Mouse (Mus musculus) forebrain, embryonic 11.5 days (tissue): ENCODE measurements around the gene Gif. TPM values are rescaled to one million over a fixed set of nuclear protein-coding genes. Genes with fewer than 3 reads are reported as not detected.

Experiments used
- ATAC-seq: fragments of 200-750 bp; cut with Nextera tagmentation; replicated peaks from 2 replicates; pipeline ENCODE4 v1.8.0; 2017; ENCODE audit warnings: moderate TSS enrichment; ENCODE audit not compliant: low FRiP score
- DNase-seq: peaks from one replicate; pipeline ENCODE4 v3.0.0-alpha.2; 2017; ENCODE audit warnings: low spot score
- H3K27ac ChIP-seq: fragments of 300-500 bp; sonication (generic); 2 replicates; pipeline ENCODE4 v1.5.1; 2014; ENCODE audit warnings: low read depth, low read length
- H3K27me3 ChIP-seq: fragments of 300-500 bp; sonication (generic); 2 replicates; pipeline ENCODE4 v1.6.1; 2014; ENCODE audit warnings: mild to moderate bottlenecking, low read length, mixed read lengths; ENCODE audit not compliant: control insufficient read depth, insufficient read depth
- H3K36me3 ChIP-seq: fragments of 300-500 bp; sonication (generic); 2 replicates; pipeline ENCODE4 v1.6.1; 2014; ENCODE audit warnings: mild to moderate bottlenecking, low read length, moderate library complexity, mixed read lengths; ENCODE audit not compliant: control insufficient read depth, insufficient read depth
- H3K4me1 ChIP-seq: fragments of 300-500 bp; sonication (generic); replicated peaks from 2 replicates; pipeline ENCODE4 v1.6.1; 2014; ENCODE audit warnings: low read length, mixed read lengths; ENCODE audit not compliant: control insufficient read depth, insufficient read depth
- H3K4me2 ChIP-seq: fragments of 300-500 bp; sonication (generic); 2 replicates; pipeline ENCODE4 v1.6.1; 2014; ENCODE audit warnings: low read depth, mild to moderate bottlenecking, low read length, moderate library complexity, mixed read lengths; ENCODE audit not compliant: severe bottlenecking
- H3K4me3 ChIP-seq: fragments of 300-500 bp; sonication (generic); 2 replicates; pipeline ENCODE4 v1.5.1; 2014; ENCODE audit warnings: low read depth, low read length
- H3K9ac ChIP-seq: fragments of 300-500 bp; sonication (generic); 2 replicates; pipeline ENCODE4 v1.6.1; 2014; ENCODE audit warnings: low read length
- H3K9me3 ChIP-seq: fragments of 300-500 bp; sonication (generic); 2 replicates; pipeline ENCODE4 v1.6.1; 2016; ENCODE audit warnings: low read length, mixed read lengths; ENCODE audit not compliant: control insufficient read depth
- WGBS: fragments of 180-500 bp; shearing (Covaris S2); extraction: QIAGEN DNeasy Blood & Tissue Kit; methylation state at CpG from one replicate; pipeline ENCODE4 v1.1.7; 2014; 5-methylcytosine and 5-hydroxymethylcytosine counted together
- polyA plus RNA-seq: library from polyadenylated mRNA; unstranded; fragments of >200 nt; fragmentation: Nextera tagmentation; extraction: Ambion mirVana; gene quantifications from 2 replicates; pipeline ENCODE4 v1.2.1, GENCODE M21; 2014

Gene Gif
- polyA plus RNA-seq, 1 experiment from 2014 or later: not detected

DNA sequence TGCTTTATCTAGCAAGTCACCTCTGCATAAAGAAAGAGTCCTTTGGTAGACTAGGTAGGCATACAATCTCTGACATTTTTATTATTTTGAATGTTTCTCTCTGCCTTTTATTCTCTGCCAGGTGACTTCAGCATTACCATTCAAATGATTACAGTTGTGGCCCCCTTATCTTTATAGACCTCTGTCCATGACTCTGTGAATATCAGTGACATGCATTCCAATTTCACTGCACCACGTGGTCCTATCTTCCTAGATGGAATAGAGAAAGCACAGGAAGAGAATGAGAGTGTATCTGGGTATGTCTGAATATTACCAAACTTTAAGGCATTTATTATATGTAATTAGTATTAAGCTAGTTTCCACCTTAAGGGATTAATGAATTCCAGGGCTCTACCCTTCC is 10.9 kb upstream of the Gif start:
- ATAC-seq (no peak), DNase-seq (no peak)
- Histone ChIP-seq H3K27ac (no peak overlapping the region), H3K27me3 (no peaks in the 10 kb centered on the region), H3K9me3 (no peaks in the 10 kb centered on the region), H3K9ac (no peak overlapping the region), H3K4me1 (no peaks in the 10 kb centered on the region), H3K4me2 (no peak overlapping the region), H3K36me3 (no peaks in the 10 kb centered on the region), H3K4me3 (no peak overlapping the region)
- 55% methylated on average over 1 of the region's 1 CpGs for WGBS

DNA sequence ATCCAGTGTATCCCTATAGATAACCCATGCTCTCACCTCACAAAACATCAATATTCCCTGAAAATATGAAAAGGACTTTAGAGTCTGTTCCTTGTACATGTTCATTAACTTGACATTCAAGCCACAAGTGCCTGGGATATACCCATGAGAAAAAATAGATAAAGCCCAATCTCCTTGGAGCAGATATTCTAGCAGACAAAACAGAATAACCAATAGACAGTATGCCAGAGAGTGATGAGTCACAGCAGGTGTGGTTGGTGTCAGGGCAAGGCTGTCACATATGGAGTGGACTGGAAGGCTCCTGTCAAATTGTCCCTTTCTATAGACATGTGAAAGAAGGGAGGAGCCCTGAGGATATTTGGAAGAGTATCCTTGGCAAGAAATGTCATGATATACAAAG is 1.7 kb upstream of the Gif start:
- H3K4me1 ChIP-seq: no peaks in the 10 kb centered on the region
- no peak overlapping the region for H3K4me3 ChIP-seq
- no peaks in the 10 kb centered on the region for H3K9me3 ChIP-seq
- ATAC-seq: no peak
- H3K27me3 ChIP-seq: no peaks in the 10 kb centered on the region
- DNase-seq: no peak
- no peaks in the 10 kb centered on the region for H3K36me3 ChIP-seq
- no peak overlapping the region for H3K4me2 ChIP-seq
- no peak overlapping the region for H3K9ac ChIP-seq
- no peak overlapping the region for H3K27ac ChIP-seq

DNA sequence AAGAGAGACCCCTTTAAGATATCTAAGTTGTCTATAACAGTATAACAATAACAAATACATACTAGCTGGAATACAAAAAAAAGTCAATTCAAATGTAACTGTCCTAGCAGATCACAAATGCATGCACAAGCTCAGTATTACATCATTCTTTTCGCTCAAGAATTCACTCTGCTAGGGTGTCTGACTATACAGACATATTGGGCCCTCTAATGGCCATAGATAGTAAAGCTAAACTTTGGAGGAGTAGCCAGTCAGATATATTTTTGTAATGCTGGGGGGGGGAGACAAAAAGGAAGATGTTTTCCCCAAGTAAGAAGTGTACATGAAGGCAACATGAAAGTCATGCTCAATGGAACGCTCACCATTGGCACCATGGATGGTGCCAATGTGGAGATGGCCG is 17.7 kb downstream of the Gif start:
- no peak for ATAC-seq
- no peak overlapping the region for H3K4me2 ChIP-seq
- no peaks in the 10 kb centered on the region for H3K4me1 ChIP-seq
- no peaks in the 10 kb centered on the region for H3K9me3 ChIP-seq
- H3K9ac ChIP-seq: no peak overlapping the region
- no peak overlapping the region for H3K4me3 ChIP-seq
- no peaks in the 10 kb centered on the region for H3K27me3 ChIP-seq
- no peaks in the 10 kb centered on the region for H3K36me3 ChIP-seq
- no peak for DNase-seq
- H3K27ac ChIP-seq: no peak overlapping the region
- 84% methylated on average over 3 of the region's 3 CpGs for WGBS

DNA sequence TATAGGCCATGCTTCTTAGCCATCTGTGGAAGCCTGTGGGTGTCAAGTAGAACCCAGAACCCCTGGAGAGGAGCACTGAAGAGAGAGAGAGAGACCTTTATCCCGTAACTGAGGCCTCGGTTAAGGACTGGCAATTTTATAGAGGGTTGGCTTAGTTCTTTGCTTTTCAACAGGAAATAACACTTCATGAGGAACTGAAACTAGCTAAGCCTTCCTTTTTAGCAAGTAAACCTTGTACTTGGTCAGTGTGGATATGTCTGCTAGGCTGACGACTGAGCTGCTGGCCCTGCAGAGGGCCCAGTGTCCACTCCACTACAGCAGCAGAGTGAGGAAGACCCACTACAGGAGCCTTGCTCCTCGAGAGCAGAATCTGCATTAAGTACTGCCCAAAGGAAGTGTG is 19.1 kb downstream of the Gif start:
- H3K4me2 ChIP-seq: no peak overlapping the region

DNA sequence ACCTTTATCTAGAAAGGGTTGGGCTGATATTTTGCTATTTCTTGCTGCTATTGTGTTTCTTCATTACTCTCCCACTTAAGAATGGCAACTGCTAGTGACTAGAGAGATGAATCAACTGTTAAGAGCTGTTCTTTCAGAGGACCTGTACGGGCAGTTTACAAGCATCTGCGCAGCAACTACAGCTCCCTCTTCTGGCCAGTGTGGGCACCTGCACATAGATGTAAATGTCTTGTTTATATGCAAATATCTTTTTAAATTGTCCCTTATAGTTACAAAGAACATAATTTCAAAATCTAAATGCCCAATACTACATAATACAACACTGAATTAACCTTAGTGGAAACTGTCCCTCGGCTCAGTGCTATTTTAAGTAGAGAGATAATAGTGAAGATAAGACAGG is 20.8 kb downstream of the Gif start:
- H3K9ac ChIP-seq: no peak overlapping the region
- H3K27ac ChIP-seq: no peak overlapping the region
- no peaks in the 10 kb centered on the region for H3K9me3 ChIP-seq
- 18% methylated on average over 3 of the region's 3 CpGs for WGBS
- H3K4me3 ChIP-seq: no peak overlapping the region
- no peaks in the 10 kb centered on the region for H3K36me3 ChIP-seq
- ATAC-seq (no peak), DNase-seq (no peak)
- 0 out of 2 replicates have a peak, but pooled peaks cover 1% of the 10 kb centered on the region for H3K4me1 ChIP-seq
- H3K27me3 ChIP-seq: no peaks in the 10 kb centered on the region
- no peak overlapping the region for H3K4me2 ChIP-seq

More for the DNA sequence above, 19.1 kb downstream of the Gif start:
- Histone ChIP-seq H3K4me3 (no peak overlapping the region), H3K9ac (no peak overlapping the region), H3K4me1 (no peaks in the 10 kb centered on the region), H3K9me3 (no peaks in the 10 kb centered on the region), H3K36me3 (no peaks in the 10 kb centered on the region), H3K27me3 (no peaks in the 10 kb centered on the region), H3K27ac (no peak overlapping the region)
- WGBS: 83% methylated on average over 4 of the region's 4 CpGs
- DNase-seq (no peak), ATAC-seq (no peak)

DNA sequence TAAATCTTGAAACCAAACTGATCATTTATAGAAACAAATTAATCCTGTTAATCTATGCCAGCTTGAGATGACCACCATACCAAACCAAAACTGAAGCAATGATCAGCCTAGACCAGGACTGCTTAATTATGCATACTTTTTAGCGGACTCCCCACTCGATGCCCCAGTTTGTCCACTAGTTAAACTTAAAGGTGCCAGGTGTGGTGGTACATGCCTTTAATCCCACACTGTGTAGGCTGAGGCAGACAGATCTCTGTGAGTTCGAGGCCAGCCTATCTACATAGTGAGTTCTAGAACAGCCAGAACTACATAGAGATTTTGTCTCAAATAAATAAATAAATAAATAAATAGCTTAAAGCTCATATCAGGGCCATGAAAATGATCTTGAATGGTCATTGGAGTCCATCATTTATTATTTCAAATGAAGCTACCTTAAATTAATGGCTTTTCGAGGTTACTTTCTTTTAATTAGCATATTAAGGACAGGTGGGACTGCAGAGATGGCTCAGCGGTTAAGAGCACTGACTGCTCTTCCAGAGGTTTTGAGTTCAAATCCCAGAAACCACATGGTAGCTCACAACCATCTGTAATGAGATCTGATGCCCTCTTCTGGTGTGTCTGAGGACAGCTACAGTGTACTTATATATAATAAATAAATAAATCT is 22.0 kb downstream of the Gif start:
- Histone ChIP-seq H3K36me3 (no peaks in the 10 kb centered on the region; the same call in 1 of the 2 replicates), H3K9me3 (no peaks in the 10 kb centered on the region), H3K9ac (no peak overlapping the region), H3K4me1 (0 out of 2 replicates have a peak, but pooled peaks cover 1% of the 10 kb centered on the region), H3K4me3 (no peak overlapping the region), H3K27me3 (no peaks in the 10 kb centered on the region), H3K4me2 (no peak overlapping the region), H3K27ac (no peak overlapping the region)
- ATAC-seq: peak; percentile 25; the same call in 1 of the 2 replicates
- 85% methylated on average over 5 of the region's 5 CpGs for WGBS
- DNase-seq: no peak

DNA sequence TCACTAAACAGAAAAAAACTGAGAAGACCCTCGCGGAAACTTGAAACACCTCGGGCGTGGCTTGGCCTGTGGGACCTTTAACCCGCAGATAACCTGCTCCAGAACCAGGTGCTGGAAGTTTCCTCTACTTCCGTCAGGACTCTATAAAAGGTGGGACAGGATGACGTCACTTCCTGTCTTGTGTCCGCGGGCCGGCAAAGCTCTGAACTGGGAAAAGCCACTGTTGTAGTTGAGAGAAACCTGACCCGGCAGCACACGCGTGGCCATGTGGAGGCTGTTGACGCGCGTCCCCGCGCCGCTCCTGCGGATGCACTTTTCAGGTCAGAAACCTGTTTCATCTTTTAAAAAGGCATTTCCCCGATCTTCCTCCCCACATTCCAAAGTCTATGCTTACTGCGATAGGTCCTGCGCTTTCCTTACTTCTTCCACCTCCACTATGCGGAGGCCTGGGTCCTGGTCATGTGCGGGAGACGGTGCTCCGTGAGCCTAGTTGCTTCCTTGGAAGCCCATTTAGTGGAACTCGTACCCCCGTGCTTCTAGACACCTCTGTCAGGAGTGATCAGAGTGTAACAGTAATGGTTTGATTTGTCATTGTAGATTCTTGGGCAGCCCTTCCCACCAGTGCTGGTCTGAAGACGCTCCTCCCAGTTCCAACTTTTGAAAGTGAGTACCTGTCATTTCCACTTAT is 23.0 kb downstream of the Gif start, which contains the start of gene Mrpl16:
Gene Mrpl16 (plus strand): TSS at position 187 of the 688 bp plus-strand sequence.
- Histone ChIP-seq H3K9me3 (no peaks in the 10 kb centered on the region), H3K36me3 (no peaks in the 10 kb centered on the region; the same call in 1 of the 2 replicates), H3K27me3 (no peaks in the 10 kb centered on the region), H3K4me2 (peak within 1 kb of the TSS; percentile 62), H3K4me1 (0 out of 2 replicates have a peak, but pooled peaks cover 1% of the 10 kb centered on the region), H3K9ac (peak within 1 kb of the TSS; percentile 70), H3K4me3 (peak within 1 kb of the TSS; percentile 60), H3K27ac (no peak within 1 kb of the TSS)
- DNase-seq: peak; percentile 88
- peak; percentile 93 for ATAC-seq
- WGBS: 1% methylated on average over 30 of the region's 30 CpGs

DNA sequence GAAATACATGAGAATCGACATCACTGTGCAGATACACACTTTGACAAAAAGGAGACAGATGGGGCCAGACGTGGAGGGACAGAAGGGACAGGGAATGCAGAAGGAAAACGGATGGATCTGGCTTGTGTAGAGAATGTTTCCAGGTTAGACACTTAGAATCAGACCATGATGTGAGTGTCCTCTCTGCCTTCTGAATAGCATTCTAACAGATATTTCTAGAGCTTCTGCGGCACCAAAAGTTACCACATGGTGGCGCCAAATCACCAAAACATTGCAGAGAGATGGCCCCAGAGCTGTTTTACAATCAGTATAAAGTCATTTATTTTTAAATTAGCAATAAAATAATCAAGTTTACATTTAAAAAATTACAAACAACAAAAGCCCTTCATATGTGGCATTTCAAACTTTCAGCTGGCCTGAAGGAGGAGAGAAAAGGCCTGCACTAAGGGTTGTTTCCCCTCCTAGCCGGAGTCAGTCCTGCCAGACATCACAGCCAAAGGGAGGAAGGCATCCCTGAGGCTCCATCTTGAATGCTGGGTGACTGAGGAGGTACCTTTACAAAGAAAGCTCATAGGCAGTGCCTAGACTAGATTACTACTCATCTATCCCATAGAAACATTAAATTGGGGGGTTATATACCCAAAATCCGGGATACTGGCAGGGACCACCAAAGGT is 30.0 kb downstream of the Gif start:
- Histone ChIP-seq H3K4me2 (no peak overlapping the region), H3K9ac (no peak overlapping the region), H3K9me3 (no peaks in the 10 kb centered on the region), H3K4me3 (no peak overlapping the region), H3K27me3 (no peaks in the 10 kb centered on the region), H3K36me3 (no peaks in the 10 kb centered on the region; the same call in 1 of the 2 replicates), H3K4me1 (no peaks in the 10 kb centered on the region), H3K27ac (no peak overlapping the region)
- peak; percentile 58; the same call in 1 of the 2 replicates for ATAC-seq
- DNase-seq: peak; percentile 79
- 54% methylated on average over 7 of the region's 7 CpGs for WGBS
